Mouse (Mus musculus) bone marrow macrophage, adult 2 months (primary cell): ENCODE results near the gene Ctbp1.

Experiments
- CTCF ChIP-seq: IDR thresholded peaks from 2 replicates; pipeline ENCODE4 v1.5.1; 2012; ENCODE audit warnings: low read depth, mild to moderate bottlenecking, low read length, moderate library complexity
- POLR2A ChIP-seq: IDR thresholded peaks from 2 replicates; pipeline ENCODE4 v1.6.1; 2012; ENCODE audit warnings: mild to moderate bottlenecking, low read depth, low read length, borderline replicate concordance

DNA sequence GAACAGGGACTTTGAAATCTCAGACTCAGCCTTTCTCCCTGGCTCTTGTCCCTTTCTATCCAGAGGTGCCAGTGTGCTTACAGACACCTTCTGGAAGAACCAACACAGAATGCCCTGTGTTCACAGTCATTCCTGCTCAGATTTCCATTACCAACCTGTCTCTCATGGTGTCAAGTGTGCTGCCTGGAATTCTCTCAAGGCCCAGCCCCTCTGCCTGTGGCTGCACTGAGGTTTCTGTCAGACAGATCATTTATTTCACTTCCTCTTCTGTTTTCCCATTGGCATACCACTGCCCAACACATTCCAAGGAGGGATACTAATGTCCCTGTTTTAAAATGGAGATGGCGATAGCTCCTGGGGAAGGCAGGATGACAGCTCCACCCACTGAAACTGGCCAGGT is 6.6 kb upstream of the Ctbp1 start:
- TF ChIP-seq CTCF (no peak), POLR2A (no peak)
